ENCODE assay signal across 16 mouse cellular contexts in genomic region chr13:41773812-41774376, GRCm38 (mm10).
"Had no signal": no experiment of that assay in that cellular context is flagged by ENCODE, and none has a peak within 500 bp of the region (broad histone marks: within the 10 kb centered on the region; RNA-seq: fewer than 3 reads in every experiment).

No protein-coding gene starts in this region.

- H3K9me3 ChIP-seq: liver, embryonic 15.5 days; midbrain, embryonic 12.5 days; stomach, embryonic 15.5 days had no signal

- ATAC-seq: lung, postnatal 0 days; midbrain, embryonic 16.5 days had no signal

- H3K27ac ChIP-seq: layer of hippocampus, adult 2 months; liver, embryonic 15.5 days; macrophage; midbrain, embryonic 12.5 days; stomach, embryonic 15.5 days had no signal

- H3K36me3 ChIP-seq: liver, embryonic 15.5 days; midbrain, embryonic 12.5 days; stomach, embryonic 15.5 days had no signal

- DNase-seq: kidney, postnatal 10 days; kidney, postnatal 4 days; left cerebral cortex, postnatal 4 days; lung, adult 2 months; right cerebral cortex, postnatal 14 days; thymus, adult 2 months; thymus, postnatal 25 days had no signal

- H3K27me3 ChIP-seq: liver, embryonic 15.5 days; megakaryocyte, embryonic 14.5 days; stomach, embryonic 15.5 days had no signal

- H3K4me1 ChIP-seq: liver, embryonic 15.5 days; megakaryocyte, embryonic 14.5 days; midbrain, embryonic 12.5 days; stomach, embryonic 15.5 days had no signal

- H3K4me3 ChIP-seq: layer of hippocampus, adult 2 months; liver, embryonic 15.5 days; megakaryocyte, embryonic 14.5 days; midbrain, embryonic 12.5 days; stomach, embryonic 15.5 days had no signal

- H3K4me2 ChIP-seq: liver, embryonic 11.5 days; liver, embryonic 15.5 days; midbrain, embryonic 12.5 days; stomach, embryonic 15.5 days had no signal

- H3K9ac ChIP-seq: liver, embryonic 15.5 days; midbrain, embryonic 12.5 days; stomach, embryonic 15.5 days had no signal
